Mouse (Mus musculus) small intestine, adult 2 months (tissue): ENCODE data around the gene Tmem51.

ENCODE experiments used
- CTCF ChIP-seq: fragments of 200-500 bp; IDR thresholded peaks from 2 replicates; pipeline ENCODE4 v1.5.1; 2012; ENCODE audit warnings: low read depth, mild to moderate bottlenecking, control low read depth, inconsistent platforms, low read length, moderate library complexity, mixed read lengths; ENCODE audit not compliant: insufficient replicate concordance, insufficient read length; ENCODE audit errors: extremely low read depth
- POLR2A ChIP-seq: fragments of 200-500 bp; IDR thresholded peaks from 2 replicates; pipeline ENCODE4 v1.6.1; 2012; ENCODE audit warnings: low read depth, mild to moderate bottlenecking, control low read depth, inconsistent platforms, low read length, moderate library complexity

DNA sequence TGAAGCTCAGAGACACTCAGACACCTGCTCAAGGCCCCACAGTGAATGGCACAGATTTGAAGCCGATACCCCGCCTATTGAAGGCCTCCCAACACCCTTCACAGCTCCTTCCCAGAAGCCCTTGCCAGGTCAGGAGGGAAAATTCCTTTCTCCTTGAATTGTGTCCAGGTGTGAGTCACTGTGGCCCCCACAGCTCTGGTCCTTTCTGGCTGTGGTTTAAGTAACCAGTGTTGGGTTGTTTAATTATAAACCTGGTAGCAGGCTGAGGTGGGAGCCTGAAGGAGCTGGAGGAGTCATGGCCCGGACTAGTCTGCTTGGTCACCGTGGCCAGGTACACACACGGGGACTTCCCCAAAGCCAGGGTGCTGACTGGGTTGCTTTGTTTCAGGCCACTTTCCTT is 37.1 kb downstream of the Tmem51 start:
- TF ChIP-seq POLR2A (no peak), CTCF (no peak)
